Mouse (Mus musculus) lung, adult 2 months (tissue): Measurements from ENCODE around the gene Jph3. TPM values are rescaled to one million over a fixed set of nuclear protein-coding genes. Genes with fewer than 3 reads are reported as not detected.
A peak's percentile ranks its signal among the peaks of the same experiment; 100 is the strongest.

Source experiments
- DNase-seq: peaks from one replicate; pipeline ENCODE4 v3.0.0; 2022
- H3K4me1 ChIP-seq: fragments of 200-500 bp; 2 replicates; pipeline ENCODE4 v1.6.1; 2011; ENCODE audit warnings: low read length; ENCODE audit not compliant: control insufficient read depth, insufficient read depth
- H3K4me3 ChIP-seq: fragments of 200-500 bp; replicated peaks from 2 replicates; pipeline ENCODE3; 2011; ENCODE audit warnings: low read depth, mild to moderate bottlenecking, control low read depth, low read length; ENCODE audit errors: extremely low read depth
- CTCF ChIP-seq: fragments of 200-500 bp; IDR thresholded peaks from 2 replicates; pipeline ENCODE4 v1.5.1; 2011; ENCODE audit warnings: mild to moderate bottlenecking, low read length, control low read depth; ENCODE audit not compliant: insufficient read depth
- POLR2A ChIP-seq: fragments of 200-500 bp; IDR thresholded peaks from 2 replicates; pipeline ENCODE4 v1.6.1; 2011; ENCODE audit warnings: low read depth, mild to moderate bottlenecking, control low read depth, low read length, borderline replicate concordance; ENCODE audit errors: extremely low read depth
- WGBS: fragments of 180-500 bp; shearing (Covaris S2); methylation state at CpG from one replicate; pipeline ENCODE4 v1.1.7; 2018; 5-methylcytosine and 5-hydroxymethylcytosine counted together
- polyA plus RNA-seq: library from polyadenylated mRNA; depleted of rRNA; stranded (reverse); fragments of >200 nt; gene quantifications from 2 replicates; pipeline ENCODE4 v1.2.3, GENCODE M21; 2012; rRNA removed

Gene Jph3
- polyA plus RNA-seq = 0.06 and 0.10 TPM in 2 replicates

GRCm38 (mm10) chr8:121729323-121729722 lies at the start of gene Jph3:
Gene Jph3, plus strand, starts transcription at chr8:121729623.
- H3K4me3 ChIP-seq = no peak within 1 kb of the TSS
- no peaks in the 10 kb centered on the region for H3K4me1 ChIP-seq
- TF ChIP-seq CTCF (no peak), POLR2A (no peak)
- DNase-seq = no peak
- WGBS = 6% methylated on average over 12 of the region's 12 CpGs

GRCm38 (mm10) chr8:121680896-121681295 lies 48.5 kb upstream of the Jph3 start:
- DNase-seq = no peak
- TF ChIP-seq CTCF (no peak), POLR2A (no peak)
- 74% methylated on average over 4 of the region's 4 CpGs for WGBS
- Histone ChIP-seq H3K4me1 (no peaks in the 10 kb centered on the region), H3K4me3 (no peak overlapping the region)

GRCm38 (mm10) chr8:121681457-121681856 lies 48.0 kb upstream of the Jph3 start:
- H3K4me1 ChIP-seq = no peaks in the 10 kb centered on the region
- WGBS = 62% methylated on average over 10 of the region's 10 CpGs
- DNase-seq = no peak
- TF ChIP-seq CTCF (no peak), POLR2A (no peak)
- no peak overlapping the region for H3K4me3 ChIP-seq

- Histone ChIP-seq H3K4me1 (no peaks in the 10 kb centered on the region), H3K4me3 (no peak overlapping the region)
- DNase-seq = no peak
- TF ChIP-seq POLR2A (no peak), CTCF (no peak)
- WGBS = 76% methylated on average over 10 of the region's 10 CpGs
These were observed 46.2 kb upstream of the Jph3 start for GRCm38 (mm10) chr8:121683083-121683832.

GRCm38 (mm10) chr8:121685419-121685818 lies 44.0 kb upstream of the Jph3 start:
- no peak overlapping the region for H3K4me3 ChIP-seq
- H3K4me1 ChIP-seq = no peaks in the 10 kb centered on the region
- TF ChIP-seq CTCF (peak; percentile 90), POLR2A (no peak)
- 9% methylated on average over 4 of the region's 4 CpGs for WGBS
- DNase-seq = peak; percentile 75

GRCm38 (mm10) chr8:121687455-121688161 lies 41.8 kb upstream of the Jph3 start:
- DNase-seq = no peak
- WGBS = 64% methylated on average over 14 of the region's 14 CpGs

GRCm38 (mm10) chr8:121688496-121688895 lies 40.9 kb upstream of the Jph3 start:
- Histone ChIP-seq H3K4me1 (no peaks in the 10 kb centered on the region), H3K4me3 (no peak overlapping the region)
- 39% methylated on average over 5 of the region's 5 CpGs for WGBS
- DNase-seq = no peak
- TF ChIP-seq CTCF (no peak), POLR2A (no peak)

More at GRCm38 (mm10) chr8:121687455-121688161, 41.8 kb upstream of the Jph3 start:
- TF ChIP-seq CTCF (no peak), POLR2A (no peak)
- Histone ChIP-seq H3K4me3 (no peak overlapping the region), H3K4me1 (no peaks in the 10 kb centered on the region)

- Histone ChIP-seq H3K4me3 (no peak overlapping the region), H3K4me1 (0 out of 2 replicates have a peak, but pooled peaks cover 2% of the 10 kb centered on the region)
- TF ChIP-seq POLR2A (no peak), CTCF (peak; percentile 85)
- DNase-seq = peak; percentile 57
- 55% methylated on average over 4 of the region's 4 CpGs for WGBS
These were observed 35.0 kb upstream of the Jph3 start for GRCm38 (mm10) chr8:121694453-121694852.

GRCm38 (mm10) chr8:121695585-121696184 lies 33.7 kb upstream of the Jph3 start:
- Histone ChIP-seq H3K4me1 (0 out of 2 replicates have a peak, but pooled peaks cover 2% of the 10 kb centered on the region), H3K4me3 (no peak overlapping the region)
- peak; percentile 69 for DNase-seq
- TF ChIP-seq CTCF = no peak
- 27% methylated on average over 6 of the region's 6 CpGs for WGBS
